Mouse (Mus musculus): Measurements from ENCODE around the gene Npl.
A peak's percentile ranks its signal among the peaks of the same experiment; 100 is the strongest.
"Not testable (repeated sequence)": the region's sequence is repeated elsewhere in the genome, so short reads cannot be mapped to it uniquely, and the experiment has no call there.

Gene Npl

DNA sequence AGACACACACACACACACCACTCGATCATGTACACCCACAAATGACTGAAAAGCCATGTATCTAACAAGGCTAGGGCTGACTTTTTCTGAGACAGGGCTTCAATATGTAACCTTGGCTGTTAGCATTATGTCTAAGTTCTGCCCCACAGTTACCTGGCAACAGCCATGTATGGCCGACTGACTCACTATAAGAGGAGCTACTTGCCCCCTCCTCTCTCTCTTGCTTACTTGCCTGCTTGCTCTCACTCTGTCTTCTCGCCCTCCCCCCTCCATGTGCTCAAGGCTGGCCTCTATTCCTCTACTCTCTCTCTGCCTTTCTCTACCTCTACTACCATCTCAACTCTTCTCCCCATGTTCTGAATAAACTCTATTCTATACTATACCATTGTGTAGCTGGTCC is 9.1 kb downstream of the Npl start:
- no peak for DNase-seq

DNA sequence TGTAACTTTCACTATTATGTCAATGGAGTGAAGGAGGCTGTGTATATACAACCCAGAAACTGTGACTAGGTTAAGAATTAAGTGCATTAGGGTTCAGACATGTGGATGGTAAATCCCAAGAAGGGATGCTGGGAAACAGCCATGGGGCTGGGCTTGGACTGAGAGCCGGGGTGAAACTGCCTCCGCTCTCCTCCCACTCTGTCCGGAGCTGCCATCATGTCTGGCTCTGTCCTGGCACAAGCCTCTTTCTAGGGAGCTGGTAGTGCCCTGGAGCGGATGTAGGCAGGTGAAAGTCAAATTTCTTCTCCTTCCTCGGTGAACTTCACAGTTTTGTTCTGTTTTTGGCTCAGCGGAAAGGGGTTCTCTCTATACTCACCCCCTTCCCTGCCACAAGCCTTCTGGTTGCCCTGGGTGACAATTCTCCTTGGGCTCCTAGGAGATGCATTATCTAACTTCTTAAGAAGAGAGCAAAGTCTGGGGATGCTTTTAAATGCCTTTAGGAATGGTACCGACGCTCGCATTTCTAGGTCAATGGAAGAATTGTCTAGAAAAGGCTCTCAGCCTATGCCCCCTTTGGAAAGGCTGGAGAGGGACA is 10.0 kb downstream of the Npl start:
- DNase-seq: no peak

DNA sequence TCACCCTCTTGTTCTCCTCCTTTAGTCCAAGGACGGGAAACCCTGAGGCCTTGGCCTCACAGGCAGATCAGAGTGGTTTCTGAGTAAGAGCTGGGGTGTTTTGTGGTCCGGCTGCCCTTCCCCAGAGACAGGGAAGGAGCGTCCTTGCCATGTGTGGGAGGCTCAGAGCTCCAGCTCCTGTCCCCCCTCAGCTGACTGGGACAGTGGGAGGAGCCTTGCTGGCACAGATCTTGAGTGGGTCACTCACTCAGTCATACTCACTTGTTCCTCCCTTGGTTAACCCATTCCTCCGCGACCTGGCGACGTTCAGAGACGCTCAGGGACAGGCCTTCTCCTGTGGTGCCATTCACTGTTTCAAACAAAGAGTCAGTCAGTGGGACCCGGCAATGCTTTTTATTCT is 14.2 kb downstream of the Npl start:
- DNase-seq: no peak

DNA sequence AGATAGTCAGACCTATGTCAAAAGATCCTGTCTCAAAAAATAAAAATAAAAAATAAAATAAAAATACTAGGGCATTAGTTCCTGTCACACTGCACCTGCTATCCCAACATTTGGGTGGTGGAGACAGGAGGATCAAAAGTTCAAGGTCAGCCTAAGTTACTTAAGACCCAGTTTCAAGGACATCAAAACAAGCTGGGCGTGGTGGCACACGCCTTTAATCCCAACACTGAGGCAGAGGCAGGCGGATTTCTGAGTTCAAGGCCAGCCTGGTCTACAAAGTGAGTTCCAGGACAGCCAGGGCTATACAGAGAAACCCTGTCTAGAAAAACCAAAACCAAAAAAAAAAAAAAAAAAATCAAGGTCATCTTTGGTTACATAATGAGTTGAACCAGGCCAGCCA is 16.9 kb downstream of the Npl start:
- DNase-seq: not testable (repeated sequence)

DNA sequence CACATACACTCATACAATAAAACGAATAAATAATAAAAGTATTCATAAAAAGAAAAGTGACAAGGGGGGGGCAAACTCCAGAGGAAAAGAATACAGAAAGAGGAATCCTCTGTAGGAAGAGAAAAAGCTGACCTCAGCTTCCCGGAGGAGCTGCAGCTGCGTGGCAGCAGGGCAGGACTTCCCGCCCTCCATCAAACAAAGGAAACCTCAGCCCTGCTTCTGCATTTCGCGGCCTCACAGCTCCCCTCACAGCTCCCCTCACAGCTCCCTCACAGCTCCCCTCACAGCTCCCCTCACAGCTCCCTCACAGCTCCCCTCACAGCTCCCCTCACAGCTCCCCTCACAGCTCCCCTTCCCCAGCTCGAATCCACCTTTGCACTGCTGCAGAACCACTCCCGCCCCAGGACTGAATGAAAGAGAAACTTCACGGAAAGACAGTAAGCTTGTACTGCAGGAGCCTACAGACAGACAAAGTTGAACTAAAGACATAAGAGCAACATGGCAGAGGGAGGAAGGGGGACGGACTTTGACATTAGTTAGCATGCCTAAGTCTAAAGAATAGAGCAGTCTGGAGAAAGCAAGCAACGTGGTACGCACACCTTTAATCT is 17.5 kb downstream of the Npl start:
- DNase-seq: no peak

DNA sequence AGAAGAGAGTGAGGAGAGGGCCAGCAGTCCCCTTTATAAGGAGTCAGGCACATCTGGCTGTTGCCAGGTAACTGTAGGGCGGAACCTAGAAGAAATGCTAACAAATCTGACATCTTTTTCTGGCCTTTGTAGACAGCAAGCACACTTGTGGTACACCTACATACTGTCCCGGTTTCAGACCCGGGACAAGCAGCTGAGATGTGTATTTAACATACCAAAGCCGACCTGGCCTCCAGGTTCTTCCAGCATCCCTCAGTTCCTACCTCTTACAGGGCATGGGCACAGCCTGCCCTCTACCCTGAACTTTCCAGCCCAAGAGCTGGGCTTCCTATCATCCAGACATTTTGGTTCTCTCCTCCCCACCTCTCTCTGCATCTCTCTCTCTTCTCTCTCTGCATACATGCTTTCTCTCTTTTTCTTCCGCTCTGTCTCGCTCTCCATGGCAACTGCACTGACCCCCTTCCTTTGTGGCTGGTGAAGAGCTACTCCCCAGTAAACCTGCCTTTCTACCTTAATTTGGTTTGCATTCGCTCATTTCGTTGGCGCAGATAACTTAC is 18.1 kb downstream of the Npl start:
- DNase-seq: no peak

DNA sequence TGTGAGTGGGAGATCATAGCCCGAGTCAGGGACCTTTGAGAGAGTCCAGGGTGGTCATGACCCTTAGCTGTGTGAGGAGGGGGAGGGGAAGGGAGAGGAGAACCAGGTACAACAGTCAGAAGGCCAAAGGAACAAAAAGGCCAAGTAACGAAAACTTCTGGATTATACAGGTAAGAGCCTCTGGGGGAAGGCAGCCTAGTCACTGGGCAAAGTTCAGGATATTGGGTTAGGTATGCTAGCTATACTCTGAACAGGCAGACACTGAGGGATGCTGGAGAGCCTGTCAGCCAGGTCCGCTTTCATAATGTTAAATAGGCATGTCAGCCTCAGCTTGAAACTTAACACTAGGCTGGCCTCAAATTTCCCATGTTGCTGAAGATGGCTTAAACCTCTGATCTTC is 27.7 kb downstream of the Npl start:
- DNase-seq: peak; percentile 36

DNA sequence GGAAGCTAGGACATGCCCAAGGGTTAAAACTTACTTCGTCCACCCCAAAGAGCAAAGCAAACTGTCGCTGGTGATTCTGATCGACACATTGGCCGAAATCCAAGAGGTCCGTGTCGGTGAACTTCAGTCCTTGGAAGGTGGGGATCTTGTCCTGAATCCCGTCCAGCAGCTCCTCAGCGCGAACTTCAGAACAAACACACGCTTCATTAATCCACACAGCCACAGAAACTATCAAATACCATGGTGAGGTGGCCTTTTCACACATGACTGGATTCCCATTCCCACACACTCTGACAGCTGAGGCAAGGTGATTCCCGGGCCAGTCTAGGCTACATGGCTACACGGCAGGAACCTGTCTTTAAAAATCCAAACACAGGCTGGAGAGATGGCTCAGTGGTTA is 34.5 kb downstream of the Npl start:
- DNase-seq: peak; percentile 82

DNA sequence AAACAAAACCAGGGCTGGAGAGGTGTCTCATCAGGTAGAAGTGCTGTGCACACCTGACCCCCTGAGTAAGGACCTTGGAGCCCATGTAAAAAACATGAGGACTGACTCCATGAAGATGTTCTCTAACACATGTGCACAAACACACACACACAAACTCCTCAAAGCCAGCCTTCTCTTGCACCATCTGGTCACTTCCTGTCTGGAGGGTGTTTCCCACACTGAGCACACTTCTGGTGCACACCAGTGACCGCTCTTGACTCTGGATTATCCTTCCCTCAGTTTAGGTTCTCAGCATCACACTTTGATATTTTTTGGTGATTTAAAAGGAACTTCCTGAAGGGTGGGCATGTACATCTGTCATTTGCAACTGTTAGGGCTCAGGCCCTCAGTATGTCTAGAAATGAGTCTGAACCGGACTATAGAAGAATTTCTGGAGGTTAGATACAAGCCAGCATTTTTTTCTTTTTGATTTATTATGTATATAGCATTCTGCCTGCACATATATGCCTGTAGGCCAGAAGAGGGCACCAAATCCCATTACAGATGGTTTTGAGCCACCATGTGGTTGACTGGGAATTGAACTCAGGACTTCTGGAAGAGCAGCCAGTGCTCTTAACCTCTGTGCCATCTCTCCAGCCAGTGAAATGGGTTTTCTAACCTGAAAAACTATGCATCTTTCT is 39.4 kb downstream of the Npl start:
- DNase-seq: no peak

DNA sequence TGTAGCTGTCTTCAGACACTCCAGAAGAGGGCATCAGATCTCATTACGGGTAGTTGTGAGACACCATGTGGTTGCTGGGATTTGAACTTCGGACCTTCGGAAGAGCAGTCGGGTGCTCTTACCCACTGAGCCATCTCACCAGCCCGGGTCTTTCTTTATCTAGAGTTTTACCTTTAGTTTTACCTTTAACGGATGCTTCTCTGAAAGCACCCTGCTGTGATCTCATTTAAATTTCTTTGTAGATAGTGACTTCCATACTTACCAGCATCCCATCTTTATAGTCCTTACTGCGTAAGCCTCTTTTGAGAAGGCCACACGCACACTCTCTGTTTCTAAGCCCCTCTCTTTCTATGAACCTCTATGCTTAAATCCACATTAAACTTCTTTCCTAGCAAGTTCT is 40.3 kb downstream of the Npl start:
- not testable (repeated sequence) for DNase-seq

DNA sequence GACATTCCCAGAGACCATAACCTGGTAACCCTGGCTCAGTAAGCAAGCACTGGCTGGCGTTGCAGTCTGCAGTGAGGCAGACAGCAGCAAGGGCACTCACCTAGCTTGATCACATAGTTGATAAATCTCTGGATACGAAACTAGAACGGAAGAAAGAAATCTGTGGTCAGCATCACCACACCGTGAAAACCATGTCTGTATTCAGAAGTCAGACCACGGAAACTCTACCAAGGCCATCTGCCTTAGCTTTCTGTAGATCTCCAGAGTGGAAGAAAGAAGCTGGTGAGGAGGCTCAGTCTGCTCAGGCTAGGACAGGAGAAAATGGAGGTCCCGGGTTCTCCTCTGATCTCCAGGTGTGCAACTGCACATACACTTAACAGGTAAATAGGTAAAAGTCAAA is 40.8 kb downstream of the Npl start:
- DNase-seq: no peak

DNA sequence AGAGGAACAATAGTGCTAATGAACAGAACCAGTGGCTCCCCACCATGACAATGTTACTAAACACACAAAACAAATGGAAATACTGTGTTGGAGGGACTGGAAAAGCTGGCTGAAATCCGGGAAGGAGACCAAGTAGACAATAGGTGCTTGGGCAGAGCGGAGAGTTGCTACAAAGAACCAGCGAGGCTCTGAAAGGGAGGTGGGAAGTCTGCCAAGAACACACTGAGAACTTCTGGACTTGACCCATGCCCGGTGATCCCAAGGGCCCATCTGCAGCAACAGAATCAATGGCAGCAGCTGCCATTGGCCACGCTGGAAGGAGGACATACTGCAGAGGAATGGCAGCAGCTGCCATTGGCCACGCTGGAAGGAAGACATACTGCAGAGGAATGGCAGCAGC is 43.6 kb downstream of the Npl start:
- DNase-seq: peak; percentile 93

DNA sequence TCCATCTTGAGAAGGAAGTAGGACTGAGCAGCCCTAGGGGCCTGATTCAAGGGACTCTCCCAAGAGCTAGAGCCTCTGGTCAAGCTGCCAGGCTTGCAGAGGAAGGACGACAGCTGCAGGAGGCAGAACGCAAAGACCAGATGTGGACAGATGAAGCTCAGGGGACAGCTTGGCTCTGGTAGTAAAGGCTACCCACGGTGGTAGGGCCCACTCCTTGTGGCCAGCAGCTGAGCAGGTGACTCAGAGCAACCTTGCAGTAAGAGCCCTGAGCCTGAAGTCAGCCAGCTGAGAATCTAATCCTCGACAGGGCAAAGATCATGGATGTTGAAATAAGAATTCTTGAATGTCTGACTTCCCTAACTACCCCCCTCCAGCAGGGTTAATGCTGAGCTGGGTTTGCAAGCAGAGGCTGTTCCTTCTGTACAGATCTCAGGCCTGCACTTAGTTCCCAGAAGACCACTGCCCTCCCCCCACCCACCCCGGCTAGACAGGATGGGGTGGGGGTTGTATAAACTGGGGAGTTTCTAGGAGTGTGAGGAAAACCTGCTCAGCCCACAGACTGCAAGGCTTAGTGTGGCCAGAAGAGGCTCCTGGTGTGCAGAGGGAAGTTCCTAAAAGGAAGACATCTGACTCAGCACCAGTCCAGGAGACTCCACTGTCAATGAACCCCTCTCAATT is 48.1 kb downstream of the Npl start:
- peak; percentile 88 for DNase-seq

DNA sequence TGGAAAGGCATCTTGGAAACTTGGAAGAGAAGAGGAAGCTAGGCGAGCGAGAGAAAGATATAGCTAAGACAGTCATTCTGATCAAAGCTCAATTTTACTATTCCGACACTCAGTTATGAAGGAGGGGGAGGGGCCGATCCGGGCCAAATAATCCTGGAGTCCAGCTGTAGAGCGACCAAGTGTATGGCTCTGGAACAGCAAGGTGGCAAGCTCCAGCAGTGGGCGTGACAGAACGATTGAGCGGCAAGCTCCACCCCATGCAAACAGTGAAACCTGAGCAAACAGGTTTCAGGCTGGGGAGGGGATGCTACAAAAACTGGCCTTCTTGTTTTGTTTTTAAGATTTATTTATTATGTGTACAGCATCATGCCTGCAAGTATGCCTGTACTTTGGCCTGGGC is 49.8 kb downstream of the Npl start:
- DNase-seq: peak; percentile 64

DNA sequence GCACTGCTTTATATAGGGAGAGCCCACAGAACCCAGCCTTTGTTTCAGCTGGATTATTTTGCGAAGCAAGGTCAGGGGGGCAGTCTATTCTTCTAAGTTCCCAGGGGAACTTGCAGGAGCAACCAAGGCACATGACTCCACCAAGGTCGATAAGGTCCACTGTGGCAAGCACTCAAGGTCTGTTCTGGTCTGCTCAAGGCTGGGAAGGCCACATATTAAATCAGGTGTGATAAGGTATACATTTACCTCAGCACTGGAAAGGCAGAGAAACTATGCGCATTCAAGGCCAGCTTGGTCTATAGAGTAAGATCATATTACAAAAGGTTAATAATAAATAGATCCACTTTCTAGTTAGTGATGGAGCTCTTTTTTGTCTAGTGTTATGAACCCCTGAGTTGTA is 53.8 kb downstream of the Npl start:
- no peak for DNase-seq

DNA sequence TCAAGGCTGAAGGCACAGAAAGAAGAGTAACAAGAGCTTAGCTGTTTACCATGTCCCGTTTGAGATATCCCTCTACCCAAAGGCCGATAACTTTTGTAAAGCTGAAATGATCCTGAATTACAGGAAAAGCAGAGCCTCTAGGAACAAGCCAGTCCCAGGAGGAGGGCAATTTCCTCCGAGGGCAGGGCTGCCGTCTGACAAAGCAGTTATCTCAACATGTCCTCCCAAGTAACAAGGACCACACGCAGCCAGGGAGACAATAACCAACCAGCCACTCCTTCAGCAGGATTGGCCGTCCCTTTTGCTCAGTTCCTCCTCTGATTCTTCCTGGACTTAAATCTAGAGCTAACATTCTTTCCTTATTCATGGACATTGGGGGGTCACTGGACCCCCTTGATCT is 55.9 kb downstream of the Npl start:
- DNase-seq: no peak

DNA sequence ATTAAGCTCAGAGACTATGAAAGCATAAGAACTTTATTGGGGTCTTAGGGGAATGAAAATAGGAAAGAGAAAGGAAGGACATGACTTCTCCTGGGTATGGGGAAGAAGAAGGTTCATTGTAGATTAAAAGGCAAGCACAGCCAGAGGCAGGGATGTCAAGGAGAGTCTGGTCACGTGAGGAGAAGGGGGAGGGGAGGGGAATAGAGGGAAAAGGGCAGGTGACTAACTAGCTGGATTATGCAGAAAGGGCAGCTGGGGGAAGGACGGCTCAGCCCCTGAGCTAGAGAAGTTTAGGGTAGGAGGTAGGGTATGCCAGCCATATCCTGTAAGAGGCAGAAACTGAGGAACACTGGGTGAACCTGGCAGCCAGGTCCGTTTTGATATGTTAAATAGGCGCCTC is 56.5 kb downstream of the Npl start:
- peak; percentile 82 for DNase-seq

DNA sequence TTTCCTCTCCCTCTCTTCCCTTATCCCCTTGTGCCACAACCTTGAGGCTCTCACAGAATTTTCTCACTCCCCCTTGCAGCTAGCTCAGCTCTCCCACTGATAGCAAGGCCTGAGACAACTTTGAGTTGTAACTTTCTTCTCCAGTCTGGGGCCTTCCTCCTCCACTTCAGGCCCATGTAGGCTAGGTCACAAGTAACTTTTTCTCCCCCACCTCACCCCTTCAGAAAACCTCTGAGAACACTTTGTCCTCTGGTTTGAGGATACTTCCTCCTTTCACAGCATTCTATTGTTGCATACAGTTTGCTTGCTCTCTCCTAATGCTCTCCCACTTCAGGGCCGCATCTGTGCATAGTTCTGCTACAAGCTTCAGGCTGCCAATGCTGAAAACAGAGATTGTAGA is 58.0 kb downstream of the Npl start:
- DNase-seq: no peak

DNA sequence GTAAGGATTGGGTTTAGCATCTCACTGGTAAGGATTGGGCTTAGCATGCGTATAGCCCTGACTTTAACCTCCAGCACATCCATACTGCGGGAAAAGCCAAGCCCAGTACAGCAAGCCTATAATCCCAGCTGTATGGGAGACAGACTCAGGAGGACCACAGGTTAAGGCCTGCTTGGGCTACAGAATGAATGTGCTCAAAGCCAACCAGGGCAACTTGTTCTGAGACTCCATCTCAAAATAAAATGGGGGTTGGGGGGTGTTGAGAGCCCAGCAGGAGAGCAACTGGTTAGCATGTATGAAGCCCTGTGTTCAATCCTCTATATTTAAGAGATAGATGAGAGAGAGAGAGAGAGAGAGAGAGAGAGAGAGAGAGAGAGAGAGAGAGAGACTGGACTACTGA is 58.5 kb downstream of the Npl start:
- no peak for DNase-seq

DNA sequence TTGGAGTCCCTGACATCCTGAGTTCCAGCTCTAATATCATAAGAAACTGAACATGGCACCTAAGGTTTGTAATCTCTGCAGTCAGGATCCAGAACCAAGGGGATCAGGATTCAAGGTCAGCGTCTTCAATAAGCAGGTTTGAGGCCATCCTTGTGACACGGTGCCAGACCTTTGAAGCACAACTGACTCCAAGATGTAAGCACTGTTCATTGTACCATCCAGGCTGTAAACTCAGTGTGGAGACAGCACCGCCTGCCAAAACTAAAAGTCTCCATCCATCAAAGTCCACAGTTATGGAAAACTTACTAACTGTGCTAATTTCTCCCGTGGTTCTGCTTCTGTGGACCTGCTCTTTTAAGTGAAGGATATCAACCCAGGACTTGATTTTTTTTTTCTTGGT is 59.9 kb downstream of the Npl start:
- peak; percentile 48 for DNase-seq

DNA sequence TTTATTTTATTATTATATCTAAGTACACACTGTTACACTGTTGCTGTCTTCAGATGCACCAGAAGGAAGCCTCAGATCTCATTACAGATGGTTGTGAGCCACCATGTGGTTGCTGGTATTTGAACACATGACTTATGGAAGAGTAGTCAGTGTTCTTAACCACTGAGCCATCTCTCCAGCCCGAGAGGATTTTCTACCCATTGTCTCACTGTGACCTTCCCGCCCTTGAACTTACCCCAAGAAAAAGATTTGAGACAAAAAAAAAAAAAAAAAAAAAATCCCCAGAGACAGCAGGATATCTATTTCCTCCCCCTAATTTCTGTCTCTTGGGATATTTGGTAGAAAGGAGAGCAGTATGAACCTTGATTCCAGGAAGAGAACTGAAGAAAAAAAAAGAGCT is 60.3 kb downstream of the Npl start:
- no peak for DNase-seq

DNA sequence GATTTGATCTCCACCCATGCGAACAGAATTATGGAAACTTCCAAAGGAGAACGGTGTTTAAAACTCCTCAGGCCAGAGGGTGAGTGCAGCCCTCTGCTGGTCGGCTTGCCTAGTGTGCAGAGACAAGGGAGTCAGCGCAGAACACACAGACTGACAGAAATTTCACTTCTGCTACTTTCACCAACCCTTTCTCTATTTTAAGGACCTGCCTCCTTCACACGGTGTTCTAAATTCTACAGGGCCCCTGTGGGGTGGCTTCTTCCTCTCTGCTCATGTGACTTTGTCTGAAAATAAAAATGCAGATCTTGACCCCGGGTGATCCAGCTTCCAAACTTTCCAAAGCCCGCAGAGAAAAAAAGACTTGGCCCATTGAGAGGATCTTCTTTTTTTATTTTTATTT is 60.7 kb downstream of the Npl start:
- peak; percentile 43 for DNase-seq

DNA sequence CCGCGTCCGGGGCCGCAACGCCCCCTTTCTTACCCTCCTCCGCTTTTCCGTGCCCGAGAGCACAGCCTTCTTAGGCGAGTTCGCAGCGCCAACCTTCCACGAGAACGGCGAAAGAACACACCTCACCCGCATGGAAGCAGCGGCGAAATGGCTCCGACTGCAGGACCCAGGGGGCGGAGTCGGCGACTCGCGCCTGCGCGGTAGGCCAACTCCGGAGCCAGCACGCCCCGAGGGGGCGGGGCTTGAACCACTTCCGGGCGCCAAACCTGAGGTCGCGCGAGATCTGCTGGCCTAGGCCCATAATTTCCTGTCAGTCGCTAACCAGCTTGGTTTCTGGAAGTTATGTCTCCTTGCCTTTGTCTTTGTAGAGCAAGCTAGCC is 62.4 kb downstream of the Npl start, which contains the start of gene Dhx9:
TSS of gene Dhx9 (minus strand) at position 161 of the 380 bp plus-strand sequence.
- peak; percentile 98 for DNase-seq
